Mouse (Mus musculus): Measurements from ENCODE around the gene Klc1. TPM values are rescaled to one million over a fixed set of nuclear protein-coding genes. Genes with fewer than 3 reads are reported as not detected.
A peak's percentile ranks its signal among the peaks of the same experiment; 100 is the strongest.

Gene Klc1
- polyA plus RNA-seq, 1 experiment from 2014 or later, result 95.2 TPM

DNA sequence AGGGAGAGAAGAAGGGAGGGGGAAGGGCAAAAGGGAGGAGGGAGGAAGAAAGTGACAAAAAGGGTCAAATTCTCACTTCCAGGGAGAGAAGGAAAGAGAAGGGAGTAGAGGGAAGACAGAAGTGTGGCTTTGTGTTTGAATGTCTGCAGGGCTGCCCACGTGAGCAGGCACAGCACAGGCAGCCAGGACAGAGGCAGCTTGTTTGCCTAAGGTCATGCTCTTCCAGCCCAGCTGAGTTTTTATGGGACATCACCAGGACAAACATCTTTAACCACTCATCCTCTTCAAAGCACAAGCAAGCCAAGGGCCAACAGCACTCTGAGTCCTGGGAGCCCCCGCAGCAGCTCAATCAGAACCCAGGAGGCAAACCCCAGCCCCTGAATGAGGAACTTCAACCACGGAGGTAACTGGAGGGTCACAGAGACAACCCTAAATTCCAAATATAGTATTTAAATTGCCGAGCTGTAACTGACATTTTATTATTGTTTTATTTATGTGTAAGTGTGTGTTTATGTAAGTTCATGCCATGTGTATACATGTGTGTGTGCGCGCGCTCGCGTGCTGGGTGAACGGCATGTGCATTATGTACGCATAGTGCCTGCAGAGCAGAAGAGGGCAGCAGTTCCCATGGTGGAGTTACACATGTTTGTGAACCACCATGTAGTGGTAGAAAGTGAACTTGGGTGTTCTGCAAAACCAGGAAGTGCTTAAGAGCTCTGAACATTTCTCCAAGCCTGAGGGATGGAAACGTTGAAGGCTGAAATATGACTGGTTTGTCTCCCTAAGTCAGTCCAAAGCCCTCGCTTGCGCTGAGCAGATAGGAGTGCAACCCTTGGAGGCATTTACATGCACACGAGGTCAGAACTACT is 84.2 kb downstream of the Klc1 start:
- ATAC-seq (ENCODE audit: extremely low read depth, insufficient number of reproducible peaks, low FRiP score, low TSS enrichment), result no peak
- 83% methylated on average over 15 of the region's 15 CpGs for WGBS
- H3K36me3 ChIP-seq, result peaks cover 62% of the 10 kb centered on the region

DNA sequence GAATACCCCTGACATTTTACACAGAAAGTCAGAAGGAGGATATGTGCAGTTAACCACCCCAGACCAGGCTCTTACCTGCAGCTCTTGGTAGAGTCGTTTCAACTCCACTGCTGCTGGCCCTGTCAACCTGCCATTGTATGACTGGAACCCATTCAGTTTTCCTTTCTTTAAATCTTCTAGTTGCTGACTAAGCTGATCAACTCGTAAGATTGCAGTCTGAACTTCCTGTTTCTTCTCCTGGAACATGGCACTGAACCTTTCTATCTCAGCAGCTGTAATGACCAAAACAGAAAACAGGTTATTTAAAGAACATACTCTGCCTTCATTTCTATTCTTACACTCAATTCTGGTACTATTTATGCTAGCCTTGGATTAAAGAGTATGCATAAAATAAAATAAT is 84.8 kb downstream of the Klc1 start:
- no peak for ATAC-seq (ENCODE audit: extremely low read depth, insufficient number of reproducible peaks, low FRiP score, low TSS enrichment)
- H3K9me3 ChIP-seq, result no peaks in the 10 kb centered on the region
- peaks cover 55% of the 10 kb centered on the region for H3K36me3 ChIP-seq
- H3K27me3 ChIP-seq (replicated peaks), result no peaks in the 10 kb centered on the region
- no peak overlapping the region for H3K4me2 ChIP-seq
- 0 out of 2 replicates have a peak, but pooled peaks cover 5% of the 10 kb centered on the region for H3K4me1 ChIP-seq
- H3K4me3 ChIP-seq, result no peak overlapping the region
- WGBS, result 50% methylated on average over 2 of the region's 2 CpGs
- H3K9ac ChIP-seq, result no peak overlapping the region
- H3K27ac ChIP-seq (replicated peaks), result no peak overlapping the region

More for the DNA sequence above, 84.2 kb downstream of the Klc1 start:
- Histone ChIP-seq H3K4me3 (no peak overlapping the region), H3K4me2 (no peak overlapping the region), H3K27me3 (replicated peaks) (no peaks in the 10 kb centered on the region), H3K4me1 (0 out of 2 replicates have a peak, but pooled peaks cover 4% of the 10 kb centered on the region), H3K9ac (no peak overlapping the region), H3K9me3 (no peaks in the 10 kb centered on the region), H3K27ac (replicated peaks) (no peak overlapping the region)

DNA sequence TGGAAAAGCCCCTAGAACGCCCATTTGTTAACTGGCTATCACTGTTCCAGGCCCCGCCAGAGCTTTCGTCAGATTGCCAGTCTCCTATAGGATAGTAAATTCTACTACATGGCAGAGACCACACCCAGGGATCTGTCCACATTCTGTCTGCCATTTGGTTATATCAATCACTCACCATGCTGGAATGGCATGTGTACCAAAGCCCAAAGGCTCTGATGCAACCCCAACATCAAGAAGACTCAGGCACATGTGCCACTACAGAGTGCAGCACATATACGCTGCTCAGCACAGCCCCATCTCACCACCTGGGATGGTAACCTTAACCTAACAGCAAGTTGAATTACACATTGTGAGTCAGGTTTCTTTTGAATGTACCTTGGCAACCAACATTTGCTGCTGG is 87.3 kb downstream of the Klc1 start:
- Histone ChIP-seq H3K36me3 (peaks cover 34% of the 10 kb centered on the region), H3K4me3 (no peak overlapping the region), H3K9ac (no peak overlapping the region), H3K4me2 (no peak overlapping the region), H3K27me3 (replicated peaks) (no peaks in the 10 kb centered on the region), H3K4me1 (0 out of 2 replicates have a peak, but pooled peaks cover 7% of the 10 kb centered on the region), H3K27ac (replicated peaks) (no peak overlapping the region), H3K9me3 (no peaks in the 10 kb centered on the region)
- no peak for ATAC-seq (ENCODE audit: extremely low read depth, insufficient number of reproducible peaks, low FRiP score, low TSS enrichment)
- WGBS, result 90% methylated on average over 4 of the region's 4 CpGs

DNA sequence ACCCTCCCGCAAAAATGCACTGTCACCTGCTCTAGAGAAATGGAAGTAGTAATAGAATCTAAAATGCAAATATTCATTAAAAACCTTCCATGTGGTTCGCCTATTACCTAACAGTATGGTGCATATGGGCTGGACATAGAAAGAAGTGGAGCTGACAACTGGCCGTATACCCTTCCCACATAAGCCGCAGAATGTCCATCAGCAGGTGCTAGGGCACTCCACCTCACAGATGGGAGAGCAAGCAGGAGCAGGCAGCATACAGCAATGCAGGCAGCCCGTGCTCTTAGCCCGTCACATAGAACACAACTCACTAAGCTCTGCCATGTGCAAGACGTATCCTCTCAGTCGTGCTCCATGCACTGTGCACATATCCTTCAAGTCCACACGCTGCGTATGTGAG is 88.2 kb downstream of the Klc1 start:
- 88% methylated on average over 10 of the region's 10 CpGs for WGBS
- no peak for ATAC-seq (ENCODE audit: extremely low read depth, insufficient number of reproducible peaks, low FRiP score, low TSS enrichment)
- H3K4me2 ChIP-seq, result no peak overlapping the region

DNA sequence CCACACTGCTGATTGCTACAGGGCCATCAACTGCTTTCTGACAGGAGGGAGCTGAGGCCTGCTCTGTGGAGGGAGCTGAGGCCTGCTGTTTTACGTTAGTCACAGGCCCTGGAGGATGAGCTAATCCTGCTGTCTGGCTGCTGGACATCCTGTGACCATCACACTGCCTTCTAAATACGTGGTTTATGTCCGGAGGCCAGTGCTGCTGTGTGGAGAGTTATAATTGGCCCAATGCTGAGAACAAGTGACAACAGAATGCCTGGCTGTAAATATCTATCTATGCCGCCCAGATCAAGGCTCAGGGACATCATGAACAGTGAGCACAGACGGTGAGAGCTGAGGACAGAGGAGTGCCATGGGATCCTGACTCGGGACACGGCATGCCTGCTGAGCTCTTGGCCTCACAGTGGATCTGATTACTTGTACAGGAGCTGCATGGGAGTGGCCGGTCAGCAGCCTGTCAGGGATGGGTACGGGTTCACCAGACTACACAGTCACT is 89.7 kb downstream of the Klc1 start:
- H3K9ac ChIP-seq, result peak overlapping the region; percentile 15; the same call in 1 of the 2 replicates
- 42% methylated on average over 9 of the region's 9 CpGs for WGBS
- peaks cover 12% of the 10 kb centered on the region for H3K4me1 ChIP-seq
- no peak overlapping the region for H3K4me3 ChIP-seq
- peaks cover 15% of the 10 kb centered on the region for H3K36me3 ChIP-seq
- H3K4me2 ChIP-seq, result no peak overlapping the region
- ATAC-seq (ENCODE audit: extremely low read depth, insufficient number of reproducible peaks, low FRiP score, low TSS enrichment), result no peak
- no peaks in the 10 kb centered on the region for H3K27me3 ChIP-seq (replicated peaks)
- H3K27ac ChIP-seq (replicated peaks), result peak overlapping the region; percentile 53
- no peaks in the 10 kb centered on the region for H3K9me3 ChIP-seq

More for the DNA sequence above, 88.2 kb downstream of the Klc1 start:
- Histone ChIP-seq H3K9ac (no peak overlapping the region), H3K9me3 (no peaks in the 10 kb centered on the region), H3K4me3 (no peak overlapping the region), H3K36me3 (peaks cover 26% of the 10 kb centered on the region), H3K4me1 (0 out of 2 replicates have a peak, but pooled peaks cover 7% of the 10 kb centered on the region), H3K27me3 (replicated peaks) (no peaks in the 10 kb centered on the region), H3K27ac (replicated peaks) (no peak overlapping the region)

DNA sequence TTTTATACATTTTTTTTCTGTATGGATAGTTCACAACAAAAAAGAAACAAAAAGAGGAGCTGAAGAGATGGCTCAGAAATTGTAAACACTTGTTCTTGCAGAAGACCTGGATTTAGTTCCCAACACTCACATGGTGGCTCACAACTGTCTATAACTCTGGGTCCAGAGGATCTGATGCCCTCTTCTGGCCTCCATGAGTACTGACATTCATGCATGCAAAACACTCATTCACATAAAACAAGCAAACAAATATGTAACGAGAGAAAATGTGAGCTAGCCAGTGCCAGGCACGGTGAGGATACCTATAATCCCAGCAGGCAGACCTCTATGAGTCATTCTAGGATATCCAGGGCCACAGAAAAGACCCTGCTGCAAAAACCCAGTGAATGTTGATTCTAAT is 92.6 kb downstream of the Klc1 start:
- H3K4me3 ChIP-seq, result no peak overlapping the region
- H3K4me2 ChIP-seq, result no peak overlapping the region
- no peak overlapping the region for H3K9ac ChIP-seq
- 65% methylated on average over 2 of the region's 2 CpGs for WGBS
- no peaks in the 10 kb centered on the region for H3K27me3 ChIP-seq (replicated peaks)
- H3K27ac ChIP-seq (replicated peaks), result no peak overlapping the region
- H3K9me3 ChIP-seq, result no peaks in the 10 kb centered on the region
- ATAC-seq (ENCODE audit: extremely low read depth, insufficient number of reproducible peaks, low FRiP score, low TSS enrichment), result no peak
- H3K36me3 ChIP-seq, result peaks cover 17% of the 10 kb centered on the region
- peaks cover 12% of the 10 kb centered on the region for H3K4me1 ChIP-seq

DNA sequence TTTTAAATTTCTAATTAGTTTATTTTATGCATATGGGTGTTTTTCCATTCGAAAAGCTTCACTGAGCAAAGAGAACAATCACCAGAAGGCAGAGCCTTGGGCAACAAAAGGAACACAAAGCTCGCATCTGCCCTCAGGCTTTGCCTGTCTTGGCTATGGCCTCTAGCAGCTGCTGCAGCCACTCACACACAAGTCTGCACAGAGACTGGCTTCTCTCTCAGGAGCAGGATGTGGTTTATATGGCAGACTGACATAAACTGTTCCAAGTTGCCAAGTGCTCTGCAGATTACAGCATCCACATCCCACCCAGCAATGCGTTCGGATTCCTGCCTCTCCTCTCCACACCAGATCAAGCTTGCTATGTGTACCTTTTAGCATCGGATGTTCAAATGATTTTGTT is 93.1 kb downstream of the Klc1 start:
- no peak overlapping the region for H3K9ac ChIP-seq
- ATAC-seq (ENCODE audit: extremely low read depth, insufficient number of reproducible peaks, low FRiP score, low TSS enrichment), result no peak
- whole genome bisulfite sequencing, result 74% methylated on average over 5 of the region's 5 CpGs
- no peak overlapping the region for H3K4me2 ChIP-seq
- H3K9me3 ChIP-seq, result no peaks in the 10 kb centered on the region
- no peak overlapping the region for H3K4me3 ChIP-seq
- peaks cover 20% of the 10 kb centered on the region for H3K36me3 ChIP-seq
- no peak overlapping the region for H3K27ac ChIP-seq (replicated peaks)
- H3K27me3 ChIP-seq (replicated peaks), result no peaks in the 10 kb centered on the region
- peaks cover 12% of the 10 kb centered on the region for H3K4me1 ChIP-seq

DNA sequence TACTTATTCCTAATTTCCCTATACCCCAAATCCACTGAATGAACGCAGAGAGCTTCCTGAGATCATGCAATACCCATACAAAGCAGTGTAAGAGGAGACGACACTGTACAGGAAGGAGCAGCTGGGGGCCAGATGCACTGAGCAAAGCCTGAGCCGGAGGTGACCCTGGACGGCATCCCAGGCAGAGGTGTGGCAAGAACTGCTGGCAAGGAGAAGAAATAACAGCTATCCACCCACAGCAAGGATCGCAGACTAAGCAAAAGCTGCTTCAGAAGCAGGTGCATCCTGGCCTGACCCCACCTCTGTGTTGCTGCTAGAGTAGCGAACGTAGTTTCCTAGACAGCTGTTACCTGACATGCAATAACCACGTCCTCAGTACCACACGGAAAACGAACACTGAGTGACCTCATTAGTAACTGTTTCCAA is 94.4 kb downstream of the Klc1 start:
- peaks cover 33% of the 10 kb centered on the region for H3K36me3 ChIP-seq
- H3K9ac ChIP-seq, result no peak overlapping the region
- no peak overlapping the region for H3K4me3 ChIP-seq
- H3K4me2 ChIP-seq, result no peak overlapping the region
- peaks cover 12% of the 10 kb centered on the region for H3K4me1 ChIP-seq
- no peak overlapping the region for H3K27ac ChIP-seq (replicated peaks)
- 59% methylated on average over 10 of the region's 10 CpGs for WGBS
- ATAC-seq (ENCODE audit: extremely low read depth, insufficient number of reproducible peaks, low FRiP score, low TSS enrichment), result no peak
- H3K9me3 ChIP-seq, result no peaks in the 10 kb centered on the region
- no peaks in the 10 kb centered on the region for H3K27me3 ChIP-seq (replicated peaks)

DNA sequence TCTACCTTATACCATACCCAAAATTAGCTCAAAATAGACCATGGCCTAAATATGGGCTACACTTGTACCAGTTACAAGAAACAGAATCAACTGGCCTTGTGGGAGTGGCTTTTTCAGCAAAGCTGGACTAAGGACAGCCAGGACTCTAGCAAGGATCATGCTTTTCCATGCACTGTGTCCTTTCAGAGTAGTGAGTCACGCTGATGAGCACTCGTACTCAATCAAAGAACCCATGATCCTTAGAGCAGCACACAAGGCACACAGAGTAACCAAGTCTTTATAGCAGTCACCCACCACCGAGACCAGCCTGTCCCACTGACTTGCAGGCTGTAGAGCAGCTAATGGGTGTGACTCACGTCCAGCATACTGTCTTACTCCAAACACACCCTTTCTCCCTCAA is 94.9 kb downstream of the Klc1 start:
- Histone ChIP-seq H3K27ac (replicated peaks) (no peak overlapping the region), H3K4me2 (no peak overlapping the region), H3K4me1 (peaks cover 11% of the 10 kb centered on the region), H3K36me3 (peaks cover 38% of the 10 kb centered on the region), H3K9ac (no peak overlapping the region), H3K27me3 (replicated peaks) (no peaks in the 10 kb centered on the region), H3K9me3 (no peaks in the 10 kb centered on the region), H3K4me3 (no peak overlapping the region)
- ATAC-seq (ENCODE audit: extremely low read depth, insufficient number of reproducible peaks, low FRiP score, low TSS enrichment), result no peak
- WGBS, result 72% methylated on average over 4 of the region's 4 CpGs

DNA sequence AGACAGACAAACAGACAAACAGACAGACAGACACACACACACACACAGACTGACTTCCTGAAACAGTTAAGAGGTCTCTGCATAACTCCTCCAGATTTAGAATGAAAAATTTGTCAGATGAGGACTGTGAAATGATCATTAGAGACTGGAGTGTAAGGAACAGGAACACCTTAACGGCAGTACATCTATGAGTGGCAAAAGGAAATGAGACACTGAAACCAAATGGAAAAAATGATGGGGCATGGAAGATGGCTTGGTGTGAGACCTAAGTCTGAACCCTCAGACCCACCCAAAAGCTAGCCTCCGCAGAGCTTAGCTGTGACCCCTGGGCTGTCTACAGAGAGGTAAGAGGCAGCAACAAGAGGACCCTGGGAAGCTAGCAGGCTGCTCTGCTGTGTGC is 96.8 kb downstream of the Klc1 start:
- WGBS, result 76% methylated on average over 2 of the region's 2 CpGs
- H3K9ac ChIP-seq, result no peak overlapping the region
- ATAC-seq (ENCODE audit: extremely low read depth, insufficient number of reproducible peaks, low FRiP score, low TSS enrichment), result no peak

More for the DNA sequence above, 96.8 kb downstream of the Klc1 start:
- Histone ChIP-seq H3K4me2 (no peak overlapping the region), H3K27ac (replicated peaks) (no peak overlapping the region), H3K9me3 (no peaks in the 10 kb centered on the region), H3K4me3 (no peak overlapping the region), H3K27me3 (replicated peaks) (no peaks in the 10 kb centered on the region), H3K36me3 (peaks cover 47% of the 10 kb centered on the region), H3K4me1 (peaks cover 10% of the 10 kb centered on the region)

All from heart, embryonic 13.5 days (tissue).